Mouse (Mus musculus) liver, adult 2 months (tissue): ENCODE results near the gene Fbxo36.

Source experiments
- CTCF ChIP-seq: fragments of 200-500 bp; IDR thresholded peaks from 2 replicates; pipeline ENCODE4 v1.5.1; 2011; ENCODE audit warnings: low read depth, low read length, control low read depth
- POLR2A ChIP-seq: fragments of 200-500 bp; IDR thresholded peaks from 2 replicates; pipeline ENCODE4 v1.6.1; 2011; ENCODE audit warnings: low read length, control low read depth; ENCODE audit not compliant: insufficient read depth; ENCODE audit errors: extremely low read depth

DNA sequence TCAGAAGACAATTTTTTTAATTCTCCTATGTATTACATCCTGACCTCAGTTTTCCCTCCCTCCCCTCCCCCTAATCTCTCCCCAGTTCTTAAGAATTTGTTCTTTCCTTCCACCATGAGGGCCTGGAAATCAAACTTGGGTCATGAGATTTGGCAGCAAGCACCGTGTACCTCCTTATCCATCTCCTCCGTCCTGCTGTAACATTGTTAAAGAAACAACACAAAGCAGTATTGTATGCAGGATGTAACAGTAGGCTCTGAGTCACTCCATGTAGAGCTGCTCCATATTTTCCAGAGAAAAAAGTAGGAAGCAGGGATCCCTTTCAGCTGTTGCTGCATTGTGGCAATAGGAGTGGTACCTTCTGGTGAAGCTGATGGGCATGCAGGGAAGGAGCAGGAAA lies 16.1 kb downstream of the Fbxo36 start:
- no peak for TF ChIP-seq CTCF
- no peak for TF ChIP-seq POLR2A
